Mouse (Mus musculus) megakaryocyte-erythroid progenitor cell, adult 5-6 weeks (primary cell): ENCODE measurements around the gene Ctsg. TPM values are rescaled to one million over a fixed set of nuclear protein-coding genes. Genes with fewer than 3 reads are reported as not detected.
"Not testable (repeated sequence)": the region's sequence is repeated elsewhere in the genome, so short reads cannot be mapped to it uniquely, and the experiment has no call there.

ENCODE experiments used
- ATAC-seq: replicated peaks from 2 replicates; pipeline ENCODE4 v1.8.0; 2016; ENCODE audit warnings: mild to moderate bottlenecking, inconsistent platforms; ENCODE audit not compliant: severe bottlenecking, poor library complexity, low FRiP score, low TSS enrichment
- total RNA-seq, 2 experiments: library from RNA; stranded (forward) in 1 of 2; stranded (reverse) in 1 of 2; fragments of 200-1000, 215-1000 nt in 1 of 2; fragments of >200 nt in 1 of 2; fragmentation: Nextera tagmentation in 1 of 2; gene quantifications; 2 replicates each; pipeline ENCODE4 v1.2.3; 2014 to 2017

Ctsg gene
- total RNA-seq (2014; fragmentation: Nextera tagmentation) (2.8 TPM in 1 of 2 replicates, not detected in the other), total RNA-seq (2017) (3.5 and 16.0 TPM in 2 replicates)

GRCm38 (mm10) chr14:56102386-56102785 lies at the start of gene Ctsg:
Gene Ctsg (minus strand): TSS chr14:56102574.
- ATAC-seq: no peak

GRCm38 (mm10) chr14:56133675-56134074 lies 31.3 kb upstream of the Ctsg start:
- ATAC-seq: not testable (repeated sequence)

GRCm38 (mm10) chr14:56132508-56132907 lies 30.1 kb upstream of the Ctsg start, which contains the start of gene Gzmd:
Gene Gzmd (minus strand): TSS chr14:56132608.
- not testable (repeated sequence) for ATAC-seq

GRCm38 (mm10) chr14:56128341-56128740 lies 26.0 kb upstream of the Ctsg start:
- ATAC-seq: no peak

- no peak for ATAC-seq
These were observed 21.1 kb upstream of the Ctsg start for GRCm38 (mm10) chr14:56123516-56123915.

GRCm38 (mm10) chr14:56120525-56120924 lies 18.2 kb upstream of the Ctsg start, which contains the start of gene Gzme:
Gene Gzme (minus strand): TSS chr14:56120625.
- ATAC-seq: no peak

- not testable (repeated sequence) for ATAC-seq
These were observed 13.3 kb upstream of the Ctsg start for GRCm38 (mm10) chr14:56115531-56116310.

GRCm38 (mm10) chr14:56105447-56106180 lies 3.2 kb upstream of the Ctsg start:
- no peak for ATAC-seq

- no peak for ATAC-seq
These were observed 2.6 kb upstream of the Ctsg start for GRCm38 (mm10) chr14:56105016-56105415.

- ATAC-seq: no peak
These were observed 1.1 kb upstream of the Ctsg start for GRCm38 (mm10) chr14:56103452-56103851.

GRCm38 (mm10) chr14:56098940-56099339 lies 3.4 kb downstream of the Ctsg start:
- peak; percentile 78 for ATAC-seq

GRCm38 (mm10) chr14:56097597-56097996 lies 4.8 kb downstream of the Ctsg start:
- no peak for ATAC-seq

- no peak for ATAC-seq
These were observed 9.0 kb downstream of the Ctsg start for GRCm38 (mm10) chr14:56093353-56093752.

GRCm38 (mm10) chr14:56086711-56087110 lies 15.7 kb downstream of the Ctsg start:
- ATAC-seq: no peak

GRCm38 (mm10) chr14:56085167-56085566 lies 17.2 kb downstream of the Ctsg start, which contains the start of gene Mcpt8:
Gene Mcpt8 (minus strand): TSS chr14:56085273.
- no peak for ATAC-seq

GRCm38 (mm10) chr14:56082016-56082415 lies 20.4 kb downstream of the Ctsg start:
- ATAC-seq: no peak

GRCm38 (mm10) chr14:56062213-56062612 lies 40.2 kb downstream of the Ctsg start, which contains the start of gene Mcpt4:
Gene Mcpt4 (minus strand): TSS chr14:56062313.
- not testable (repeated sequence) for ATAC-seq

GRCm38 (mm10) chr14:56057722-56058121 lies 44.7 kb downstream of the Ctsg start:
- peak; percentile 77 for ATAC-seq

GRCm38 (mm10) chr14:56055408-56055807 lies 47.0 kb downstream of the Ctsg start:
- ATAC-seq: no peak
